Mouse (Mus musculus): ENCODE data around the gene Efcab14.

Gene Efcab14

DNA sequence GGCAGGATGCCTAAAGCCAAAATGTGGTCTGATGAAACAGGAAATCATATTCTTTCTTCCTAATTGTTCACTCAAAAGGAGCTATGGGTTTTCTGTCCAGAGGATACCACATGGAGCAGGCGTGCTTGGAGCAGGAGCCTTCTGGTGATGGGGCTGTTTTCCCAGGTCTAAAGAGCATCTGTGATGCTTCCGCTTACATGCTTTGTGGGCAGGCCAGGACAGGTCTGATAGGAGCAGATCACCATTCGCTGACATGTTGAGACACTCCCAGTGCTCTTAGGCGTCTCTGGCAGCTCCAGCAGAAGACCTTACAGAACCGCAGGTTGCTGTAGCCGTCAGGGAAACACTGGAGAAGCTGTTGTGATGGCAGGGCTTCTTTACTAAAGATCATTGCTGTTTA, 37.5 kb downstream of the Efcab14 start:
- in situ Hi-C loops (cut with MboI, MseI) = no loop called here

DNA sequence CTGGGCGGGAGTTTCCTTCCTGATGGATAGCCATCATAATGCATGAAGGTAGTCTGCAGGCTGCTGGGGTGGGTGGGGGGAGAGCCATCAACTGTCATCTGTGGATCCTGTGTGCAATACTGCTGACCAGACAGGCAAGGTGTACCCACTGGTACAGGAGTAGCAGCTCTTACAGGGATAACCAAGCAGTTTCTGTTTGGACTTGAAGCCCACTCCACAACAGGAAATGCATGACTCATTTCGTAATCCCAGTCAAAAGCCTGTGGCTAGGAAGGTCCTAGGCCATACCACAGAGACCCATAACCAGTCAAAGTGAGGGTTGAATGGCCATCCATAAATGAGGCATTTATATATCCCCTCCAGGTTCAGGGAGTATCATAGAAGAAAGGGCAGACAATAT, 40.1 kb downstream of the Efcab14 start:
- in situ Hi-C loops (cut with MboI, MseI) = no loop called here

DNA sequence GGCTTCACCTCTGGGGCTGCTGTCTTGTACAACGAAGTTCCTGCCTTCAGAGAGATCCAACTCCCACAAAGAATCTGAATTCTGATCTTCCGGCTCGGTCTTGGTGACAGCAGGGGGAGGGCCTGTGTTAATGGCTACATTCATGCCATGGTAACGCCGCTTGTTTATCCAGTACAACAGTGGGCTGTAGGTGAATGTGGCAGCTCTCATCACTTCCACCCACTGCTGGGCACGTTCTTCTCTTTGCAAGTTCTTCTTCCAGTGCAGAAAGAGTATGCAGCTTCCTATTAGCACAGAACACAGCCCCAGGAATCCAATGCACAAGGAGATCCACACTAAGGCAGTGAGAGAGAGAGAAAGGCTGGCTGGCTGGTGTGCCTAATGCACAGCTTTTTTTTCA, 42.7 kb downstream of the Efcab14 start:
- in situ Hi-C loops (cut with MboI, MseI) = no loop called here

DNA sequence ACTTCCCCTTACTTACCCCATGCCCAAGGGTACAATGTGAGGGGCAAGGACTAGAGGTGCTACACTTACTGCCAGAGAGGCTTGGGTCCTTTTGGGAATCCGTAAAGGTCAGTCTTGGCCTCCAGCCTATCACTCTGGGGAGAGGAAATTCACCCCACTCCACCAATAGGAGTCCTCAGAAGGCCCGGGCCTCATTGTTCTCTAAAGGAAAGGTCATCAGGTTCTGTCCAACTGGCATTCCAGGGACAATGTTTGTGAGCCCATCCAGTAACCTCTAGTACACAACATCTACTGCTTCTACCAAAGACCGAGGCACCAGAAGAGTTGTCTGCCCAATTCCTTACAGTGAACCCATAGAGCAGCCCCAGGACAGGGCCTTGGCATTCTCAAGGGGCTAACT, 43.4 kb downstream of the Efcab14 start, which contains the start of gene Tex38:
Tex38 (minus strand) TSS at position 101 of the 400 bp plus-strand sequence.
- in situ Hi-C loops (cut with MboI, MseI) = no loop called here

DNA sequence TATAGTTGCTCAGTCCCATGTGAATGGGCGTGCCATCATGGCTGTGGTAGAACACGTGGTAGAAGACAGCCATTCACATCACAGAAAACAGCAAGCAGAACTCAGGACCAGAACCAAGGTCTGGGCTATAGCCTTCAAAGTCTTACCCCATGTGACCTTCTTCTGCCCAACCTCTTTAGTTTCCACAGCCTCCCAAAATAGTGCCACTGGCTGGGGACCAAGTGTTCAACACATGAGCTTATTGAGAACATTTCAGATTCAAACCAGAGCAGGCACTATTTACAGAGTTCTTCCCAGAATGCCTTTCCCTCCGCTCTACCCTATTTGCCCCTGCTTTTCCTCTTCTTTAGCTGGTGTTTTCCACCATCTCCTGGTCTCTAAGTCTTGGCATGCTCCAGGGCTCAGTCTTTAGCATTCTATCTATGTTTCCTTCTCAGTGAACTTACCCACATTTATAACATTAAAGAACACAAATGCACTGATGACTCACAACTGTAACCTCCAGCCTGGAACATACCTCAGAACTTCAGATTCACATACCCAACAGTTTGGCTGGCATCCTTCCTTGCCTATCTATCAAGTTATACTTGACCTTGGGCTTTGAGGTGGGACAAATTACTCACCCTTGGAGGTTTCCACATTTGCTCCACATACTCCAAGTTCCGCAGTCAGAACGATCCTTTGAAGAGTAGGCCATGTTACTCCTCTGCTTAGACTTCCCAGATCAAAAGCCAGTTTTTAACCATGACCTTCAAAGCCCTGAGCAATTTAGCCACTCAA, 44.7 kb downstream of the Efcab14 start:
- in situ Hi-C loops (cut with MboI, MseI) = no loop called here

DNA sequence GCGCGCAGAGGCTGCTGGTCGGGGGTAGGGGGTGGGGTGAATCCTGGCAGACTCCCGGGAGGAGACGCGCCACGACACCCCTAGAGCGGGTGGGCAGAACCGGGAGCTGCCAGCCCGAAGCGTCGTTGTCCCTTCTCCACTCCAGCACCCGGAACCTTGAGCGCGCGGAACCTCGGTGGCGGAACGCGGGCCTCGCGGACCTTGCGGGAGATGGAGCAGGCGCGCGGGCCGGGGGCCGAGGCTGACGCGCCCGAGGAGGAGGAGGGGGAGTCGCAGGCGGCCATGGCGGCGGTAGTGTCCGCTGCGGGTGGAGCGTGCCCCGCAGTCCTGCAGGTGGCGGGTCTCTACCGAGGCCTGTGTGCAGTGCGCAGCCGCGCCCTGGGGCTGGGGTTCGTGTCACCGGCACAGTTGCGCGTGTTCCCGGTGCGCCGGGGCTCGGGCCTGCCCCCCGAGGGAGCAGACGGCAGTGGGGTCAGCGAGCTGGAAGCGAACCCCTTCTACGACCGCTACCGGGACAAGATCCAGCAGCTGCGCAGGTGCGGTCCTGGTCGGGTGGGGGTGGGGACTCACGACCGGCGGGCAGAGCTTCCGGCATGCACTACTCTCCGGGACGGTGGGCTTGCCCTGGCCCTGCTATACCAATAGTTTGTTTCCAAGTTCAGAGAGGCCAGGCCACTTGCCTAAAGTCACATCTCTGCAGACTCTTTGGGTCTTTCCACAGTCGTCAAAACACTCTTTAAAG, 47.4 kb downstream of the Efcab14 start, which contains the start of gene Atpaf1:
Atpaf1 (plus strand) TSS at position 44 of the 742 bp plus-strand sequence.
- in situ Hi-C loops (cut with MboI, MseI) = no loop called here

DNA sequence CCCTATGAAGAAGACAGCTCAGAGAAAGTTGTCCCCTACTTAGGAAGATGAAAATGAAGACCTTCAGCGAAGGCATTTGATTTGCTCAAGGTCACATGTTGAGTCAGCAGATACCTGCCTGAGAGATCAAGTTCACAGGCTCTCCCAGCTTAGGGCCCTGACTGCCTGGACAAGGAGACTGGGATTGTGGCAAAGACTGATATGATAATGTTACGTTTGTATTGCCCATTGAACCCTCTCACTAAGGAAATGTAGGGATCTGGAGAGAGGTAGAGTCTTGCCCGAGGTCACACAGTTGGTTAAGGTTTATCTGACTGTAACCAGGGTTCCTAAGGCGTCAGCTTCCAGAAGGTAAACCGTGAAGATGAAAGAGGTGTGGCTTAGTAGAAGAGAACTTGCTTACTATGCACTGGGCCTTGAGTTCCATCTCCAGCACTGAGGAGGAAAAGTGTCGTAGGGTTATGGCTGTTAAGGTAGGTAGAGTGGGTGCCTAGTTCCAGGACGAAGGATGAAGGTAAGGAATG, 48.0 kb downstream of the Efcab14 start:
- in situ Hi-C loops (cut with MboI, MseI) = no loop called here

DNA sequence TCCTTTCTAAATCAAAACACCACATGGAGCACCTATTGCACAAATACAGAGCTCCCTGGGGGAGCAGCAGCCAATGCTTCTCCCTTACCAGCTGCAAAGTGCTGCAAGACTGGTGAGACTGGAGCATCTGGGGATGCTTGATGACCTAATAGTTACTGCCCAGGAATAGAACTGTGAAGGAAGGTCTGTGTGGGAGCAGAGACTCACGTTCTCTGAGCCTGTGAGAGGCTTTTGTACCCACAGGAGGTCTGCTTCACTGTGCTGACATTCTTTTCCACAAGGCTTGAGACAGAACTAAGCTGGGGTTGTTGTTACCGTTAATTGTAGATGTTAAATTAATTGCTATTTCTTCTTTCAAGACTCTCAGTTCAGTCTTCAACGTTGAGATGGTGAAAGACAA, 53.3 kb downstream of the Efcab14 start:
- in situ Hi-C loops (cut with MboI, MseI) = no loop called here

DNA sequence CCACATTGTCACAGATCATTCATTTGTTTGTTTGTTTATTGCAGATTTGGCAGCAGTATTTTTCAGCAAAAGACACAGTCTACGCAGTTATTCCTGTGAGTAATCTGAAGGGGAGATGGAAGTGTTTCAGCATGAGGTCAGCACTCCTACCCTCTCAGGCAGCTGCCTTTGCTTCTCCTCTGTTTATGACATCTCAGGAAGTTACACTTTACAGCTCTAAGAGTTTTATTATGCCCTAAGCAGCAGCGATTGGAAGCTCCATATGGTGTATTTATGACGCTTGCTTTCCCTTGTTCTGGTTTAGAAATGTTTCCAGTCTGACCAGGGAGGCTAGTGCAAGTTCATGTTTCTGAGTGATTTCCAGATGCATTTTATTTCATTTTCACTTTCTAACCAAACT, 57.8 kb downstream of the Efcab14 start:
- in situ Hi-C loops (cut with MboI, MseI) = no loop called here

DNA sequence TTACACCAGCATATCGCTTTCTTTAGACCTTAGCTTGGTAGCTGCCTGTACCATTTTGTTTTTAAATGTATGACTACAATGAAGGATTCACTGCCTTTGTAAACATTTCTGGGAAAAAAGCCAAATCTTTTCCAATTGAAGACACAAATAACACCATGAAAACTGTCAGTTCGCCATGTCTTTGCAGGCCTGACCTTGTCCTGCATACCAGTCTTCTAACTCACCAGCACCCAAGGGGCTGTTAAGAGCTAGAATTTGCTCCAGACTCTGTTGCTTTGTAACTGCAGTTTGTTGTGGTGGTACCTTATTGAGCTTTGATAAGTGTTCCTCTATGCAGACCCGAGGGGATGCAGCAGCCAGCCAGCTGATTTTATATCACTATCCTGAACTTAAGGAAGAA, 62.4 kb downstream of the Efcab14 start:
- in situ Hi-C loops (cut with MboI, MseI) = no loop called here

DNA sequence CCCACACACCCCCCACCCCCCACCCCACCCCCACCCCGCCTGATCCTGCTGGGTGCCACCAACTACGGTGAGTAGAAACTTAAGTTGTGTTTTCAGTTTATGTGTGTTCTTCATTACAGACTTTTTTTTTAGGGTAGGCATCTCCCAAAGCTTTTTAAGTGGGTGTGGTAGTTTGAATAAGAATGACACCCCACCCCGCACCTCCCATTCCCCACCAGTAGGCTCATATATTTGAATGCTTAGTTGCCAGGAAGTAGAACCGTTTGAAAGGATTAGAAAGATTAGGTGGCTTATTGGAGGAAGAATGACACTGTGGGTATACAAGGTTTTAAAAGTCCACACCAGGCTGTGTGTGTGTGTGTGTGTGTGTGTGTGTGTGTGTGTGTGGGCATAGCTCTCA, 74.8 kb downstream of the Efcab14 start:
- in situ Hi-C loops (cut with MboI, MseI) = no loop called here

DNA sequence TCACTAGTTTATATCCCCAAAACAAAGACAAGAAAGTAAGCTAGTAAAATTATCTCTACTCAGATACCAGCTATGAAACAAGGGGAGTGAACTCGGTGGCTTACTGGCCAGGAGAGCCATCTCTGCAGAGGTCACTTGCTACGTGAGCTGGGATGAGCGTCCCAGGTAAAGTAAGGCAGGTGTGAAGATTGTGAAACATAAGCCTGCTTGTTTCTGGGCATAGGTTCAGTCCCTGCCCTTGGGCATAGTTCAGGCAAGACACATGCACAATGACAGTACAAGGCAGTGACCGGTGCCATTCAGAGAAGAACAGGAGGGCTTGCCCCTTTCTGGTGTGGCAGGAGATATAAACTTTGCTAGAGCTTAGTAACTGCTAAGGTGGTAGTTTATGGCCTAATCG, 78.1 kb downstream of the Efcab14 start:
- in situ Hi-C loops (cut with MboI, MseI) = no loop called here

DNA sequence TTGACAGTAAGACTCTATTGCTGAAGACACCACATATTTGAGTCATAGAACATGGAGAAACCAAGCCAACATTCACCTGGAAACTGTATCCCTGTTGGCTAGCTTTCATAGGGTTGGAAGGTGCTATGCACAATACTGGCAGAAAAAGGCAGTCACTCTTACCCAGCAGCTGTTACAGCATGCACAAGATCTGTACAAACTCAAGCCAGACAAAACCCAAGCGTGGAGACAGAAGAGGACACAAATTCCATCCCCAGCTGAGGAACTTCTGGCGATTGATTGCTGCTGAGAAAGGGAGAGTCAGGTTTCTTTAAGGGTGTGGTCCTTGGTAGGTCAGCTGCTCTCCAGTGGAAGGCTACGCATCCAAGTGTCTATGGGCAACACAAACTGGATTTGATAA, 82.7 kb downstream of the Efcab14 start:
- in situ Hi-C loops (cut with MboI, MseI) = no loop called here

DNA sequence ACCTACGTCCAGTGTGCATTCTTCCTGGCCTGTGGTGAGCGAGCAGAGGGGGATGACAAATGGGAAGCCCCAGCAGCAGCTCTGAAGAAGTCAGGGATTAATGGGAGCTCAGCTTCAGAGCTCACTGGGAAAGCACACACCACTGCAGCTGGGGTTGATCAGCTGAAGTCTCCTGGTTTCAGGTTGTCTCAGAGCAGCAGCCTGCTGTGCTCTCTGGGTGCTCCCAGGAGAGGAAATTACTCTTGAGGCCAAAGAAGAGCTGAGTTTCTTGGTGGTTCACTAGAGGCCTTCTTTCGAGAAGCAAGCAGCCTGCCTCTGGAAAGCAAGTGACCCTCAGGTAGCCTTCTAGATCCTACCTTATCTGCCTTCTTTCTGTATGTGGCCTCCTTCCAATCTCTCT, 83.4 kb downstream of the Efcab14 start:
- in situ Hi-C loops (cut with MboI, MseI) = no loop called here

DNA sequence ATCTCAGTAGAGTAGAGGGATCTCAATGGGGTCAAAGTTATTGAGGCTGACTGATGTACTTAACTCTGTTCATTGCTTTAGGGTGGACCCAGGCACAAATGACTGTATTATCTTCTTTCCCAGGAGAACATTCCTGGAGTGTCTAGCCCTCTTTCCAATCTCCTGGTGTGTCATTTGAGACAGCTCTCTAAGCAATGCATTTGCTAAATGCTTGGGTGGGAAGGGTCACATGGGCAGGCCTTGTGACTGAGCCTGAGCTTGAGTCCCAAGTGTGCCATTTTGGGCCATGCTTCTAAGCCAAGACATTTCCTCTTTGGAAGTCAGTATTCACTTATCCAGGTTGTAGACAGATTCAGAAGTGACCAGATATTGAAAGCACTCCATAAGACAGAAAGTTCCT, 83.9 kb downstream of the Efcab14 start:
- in situ Hi-C loops (cut with MboI, MseI) = no loop called here

DNA sequence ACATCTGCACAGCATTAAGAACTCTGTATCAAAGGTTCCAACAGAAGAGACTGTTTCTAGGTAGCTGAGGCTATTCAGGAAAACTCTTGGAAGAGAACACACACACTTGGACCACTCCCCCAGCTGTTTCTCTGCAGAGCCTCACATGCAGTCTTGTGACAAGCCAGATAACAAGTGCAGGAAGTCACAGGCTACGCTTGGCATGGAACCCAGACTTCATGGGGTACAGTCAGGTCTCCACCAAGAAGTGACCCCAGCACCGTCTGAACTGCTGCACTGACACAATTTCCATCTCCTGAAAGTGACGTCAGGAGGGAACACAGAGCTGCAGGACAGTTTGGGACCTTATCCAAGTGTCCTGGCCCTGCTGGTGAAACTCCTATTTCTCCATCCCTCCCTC, 84.4 kb downstream of the Efcab14 start:
- in situ Hi-C loops (cut with MboI, MseI) = no loop called here

DNA sequence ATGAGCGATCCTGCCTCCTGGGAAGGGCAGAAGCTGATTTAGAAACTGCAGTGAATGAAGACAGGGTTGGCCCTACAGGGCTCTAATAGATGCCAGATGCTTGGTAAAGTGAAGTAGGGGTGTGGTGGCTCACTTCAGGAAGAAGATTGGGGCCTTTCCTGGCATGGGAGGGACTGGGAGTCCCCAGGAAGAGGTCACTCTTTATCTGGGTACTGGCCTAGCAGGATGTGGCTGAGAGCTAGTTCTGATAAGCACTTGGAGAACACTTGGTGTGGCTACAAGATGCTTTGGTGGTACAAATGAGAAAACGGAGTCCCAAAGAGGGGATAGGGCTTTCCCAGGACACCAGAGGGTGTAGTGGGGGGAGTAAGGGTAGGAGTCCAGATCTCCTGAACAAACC, 86.6 kb downstream of the Efcab14 start:
- in situ Hi-C loops (cut with MboI, MseI) = no loop called here

DNA sequence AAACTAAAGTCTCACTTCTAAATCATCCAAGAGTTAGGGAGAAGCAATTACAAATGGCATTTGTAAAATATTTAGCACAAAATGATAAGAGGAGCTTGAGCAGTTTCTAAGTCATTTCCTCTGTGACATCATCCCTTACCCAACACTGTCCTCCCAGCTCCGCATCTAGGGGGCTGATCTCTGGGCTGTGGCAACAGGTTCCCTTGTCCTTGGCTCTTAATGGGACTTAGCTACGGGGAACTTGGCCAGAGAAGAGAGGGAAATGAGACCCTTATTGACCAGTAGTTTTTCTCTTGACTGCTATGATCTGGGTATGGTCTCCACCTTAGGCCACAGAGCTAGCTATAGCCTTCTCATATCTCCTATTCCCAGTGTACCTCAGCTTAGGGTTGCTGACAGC, 87.7 kb downstream of the Efcab14 start:
- in situ Hi-C loops (cut with MboI, MseI) = no loop called here
